Mouse (Mus musculus) erythroblast, adult 5-6 weeks (primary cell): ENCODE measurements around the gene Gm3371. TPM values are rescaled to one million over a fixed set of nuclear protein-coding genes. Genes with fewer than 3 reads are reported as not detected.
"Not testable (repeated sequence)": the region's sequence is repeated elsewhere in the genome, so short reads cannot be mapped to it uniquely, and the experiment has no call there.

ENCODE experiments used
- ATAC-seq: replicated peaks from 2 replicates; pipeline ENCODE4 v1.8.0; 2016; ENCODE audit warnings: moderate number of reproducible peaks, mild to moderate bottlenecking, moderate TSS enrichment, inconsistent platforms; ENCODE audit not compliant: poor library complexity, low FRiP score, severe bottlenecking
- total RNA-seq, 2 experiments: library from RNA; stranded (forward) in 1 of 2; stranded (reverse) in 1 of 2; fragments of 150-400 nt in 1 of 2; fragments of 200-764, 138-1000 nt in 1 of 2; gene quantifications; 2 replicates each; pipeline versions ENCODE4 v1.2.3 to v1.2.4; 2015 to 2017; ENCODE audit warnings: low replicate concordance in 2 of 2

Gm3371 gene
- not detected in 2 replicates for total RNA-seq (2015; ENCODE audit: low replicate concordance)
- not detected in 2 replicates for total RNA-seq (2017; ENCODE audit: low replicate concordance)

DNA sequence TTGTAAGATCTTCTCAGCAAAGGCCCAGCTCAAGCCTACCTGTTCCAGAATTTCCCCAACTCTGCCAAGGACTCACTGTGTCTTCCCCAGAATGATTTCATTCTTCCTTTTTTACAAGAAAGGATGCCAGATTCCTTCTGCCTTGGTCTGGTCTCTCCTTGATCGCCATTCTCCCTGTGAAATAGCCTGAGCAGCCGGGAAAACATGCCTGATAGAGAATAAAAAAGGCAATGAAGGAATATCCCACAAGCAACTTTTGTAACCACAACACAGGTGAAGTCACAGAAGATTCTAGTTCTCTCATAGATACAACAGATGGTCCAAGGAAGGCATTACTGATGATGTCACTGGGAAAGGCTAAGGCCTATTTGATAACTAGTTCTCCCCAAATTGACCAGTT is at the start of gene Gm3371:
Gene Gm3371 (minus strand): TSS at position 101 of the 400 bp plus-strand sequence.
- not testable (repeated sequence) for ATAC-seq

- not testable (repeated sequence) for ATAC-seq
These were observed 22.8 kb upstream of the Gm3371 start, which contains the start of gene Gm8232 for GRCm38 (mm10) chr14:44433335-44433734. TSS of gene Gm8232 (plus strand) at chr14:44433635.

- not testable (repeated sequence) for ATAC-seq
These were observed 26.3 kb downstream of the Gm3371 start for GRCm38 (mm10) chr14:44384233-44384632.

DNA sequence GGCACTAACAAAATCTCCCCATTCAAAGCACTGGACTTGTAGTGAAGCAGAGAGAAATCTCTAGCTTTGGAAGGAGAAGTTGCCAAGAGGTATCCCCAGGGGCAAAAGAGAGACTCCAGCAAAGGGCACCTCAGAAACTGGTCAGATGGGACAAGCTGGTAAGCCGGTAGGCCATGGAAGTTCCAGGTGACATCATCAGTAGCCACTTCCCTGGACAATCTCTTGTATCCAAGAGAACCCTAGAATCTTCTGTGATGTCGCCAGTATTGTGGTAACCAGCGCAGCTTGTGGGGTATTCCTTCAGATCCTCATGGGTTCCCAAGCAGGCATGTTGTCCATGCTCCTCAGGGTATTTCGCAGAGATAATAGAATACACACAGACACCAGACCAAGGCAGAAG is 45.4 kb downstream of the Gm3371 start, which contains the start of gene Gm8229:
Gene Gm8229 (plus strand): TSS at position 301 of the 400 bp plus-strand sequence.
- not testable (repeated sequence) for ATAC-seq

DNA sequence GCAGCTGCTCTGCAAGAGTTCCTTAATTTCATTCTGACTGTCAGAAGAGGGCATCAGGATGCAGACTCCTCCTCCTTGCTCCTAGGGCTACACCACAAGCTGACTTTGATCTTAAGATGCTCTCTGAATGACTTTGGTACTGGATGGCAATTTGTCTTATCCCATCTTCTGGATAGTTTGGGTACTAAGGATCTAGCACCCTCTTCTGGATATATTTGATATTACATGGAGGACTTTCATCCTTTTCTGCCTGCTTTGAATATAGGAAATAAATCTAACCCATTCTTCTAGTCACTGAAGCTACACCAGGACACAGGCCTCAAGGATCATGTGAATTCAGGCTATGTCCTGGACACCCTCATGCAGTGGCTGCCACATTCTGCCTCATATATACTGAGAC is 48.2 kb downstream of the Gm3371 start:
- not testable (repeated sequence) for ATAC-seq

GRCm38 (mm10) chr14:44361416-44361815 is 49.1 kb downstream of the Gm3371 start:
- ATAC-seq, result not testable (repeated sequence)

Other genes starting within 250 kb of the Gm3371 start
- gene Gm8212, start 213.0 kb downstream of the Gm3371 start, total RNA-seq (2015; ENCODE audit: low replicate concordance), result not detected in 2 replicates
- not detected in 2 replicates for gene Gm8212, start 213.0 kb downstream of the Gm3371 start, total RNA-seq (2017; ENCODE audit: low replicate concordance)
- gene 4930503E14Rik, start 197.4 kb downstream of the Gm3371 start, total RNA-seq (2015; ENCODE audit: low replicate concordance), result not detected in 2 replicates
- not detected in 2 replicates for gene 4930503E14Rik, start 197.4 kb downstream of the Gm3371 start, total RNA-seq (2017; ENCODE audit: low replicate concordance)
- gene Gm8220, start 125.1 kb downstream of the Gm3371 start, total RNA-seq (2015; ENCODE audit: low replicate concordance), result not detected in 2 replicates
- gene Gm8220, start 125.1 kb downstream of the Gm3371 start, total RNA-seq (2017; ENCODE audit: low replicate concordance), result not detected in 2 replicates
- gene Gm5930, start 72.1 kb downstream of the Gm3371 start, total RNA-seq (2015; ENCODE audit: low replicate concordance), result not detected in 2 replicates
- not detected in 2 replicates for gene Gm5930, start 72.1 kb downstream of the Gm3371 start, total RNA-seq (2017; ENCODE audit: low replicate concordance)
- not detected in 2 replicates for gene Gm8229, start 45.3 kb downstream of the Gm3371 start, total RNA-seq (2015; ENCODE audit: low replicate concordance)
- gene Gm8229, start 45.3 kb downstream of the Gm3371 start, total RNA-seq (2017; ENCODE audit: low replicate concordance), result not detected in 2 replicates
- not detected in 2 replicates for gene Gm8232, start 22.9 kb upstream of the Gm3371 start, total RNA-seq (2015; ENCODE audit: low replicate concordance)
- not detected in 2 replicates for gene Gm8232, start 22.9 kb upstream of the Gm3371 start, total RNA-seq (2017; ENCODE audit: low replicate concordance)
- not detected in 2 replicates for gene BC061237, start 81.8 kb upstream of the Gm3371 start, total RNA-seq (2015; ENCODE audit: low replicate concordance)
- gene BC061237, start 81.8 kb upstream of the Gm3371 start, total RNA-seq (2017; ENCODE audit: low replicate concordance), result not detected in 2 replicates
- not detected in 2 replicates for gene Gm17093, start 107.6 kb upstream of the Gm3371 start, total RNA-seq (2015; ENCODE audit: low replicate concordance)
- not detected in 2 replicates for gene Gm17093, start 107.6 kb upstream of the Gm3371 start, total RNA-seq (2017; ENCODE audit: low replicate concordance)
- not detected in 2 replicates for gene Gm8247, start 172.5 kb upstream of the Gm3371 start, total RNA-seq (2015; ENCODE audit: low replicate concordance)
- not detected in 2 replicates for gene Gm8247, start 172.5 kb upstream of the Gm3371 start, total RNA-seq (2017; ENCODE audit: low replicate concordance)
- gene Gm5624, start 217.2 kb upstream of the Gm3371 start, total RNA-seq (2015; ENCODE audit: low replicate concordance), result not detected in 2 replicates
- gene Gm5624, start 217.2 kb upstream of the Gm3371 start, total RNA-seq (2017; ENCODE audit: low replicate concordance), result not detected in 2 replicates